Mouse (Mus musculus) neural tube, embryonic 11.5 days (tissue): ENCODE measurements around the gene Tex30. TPM values are rescaled to one million over a fixed set of nuclear protein-coding genes. Genes with fewer than 3 reads are reported as not detected.

Source experiments
- ATAC-seq: fragments of 200-750 bp; cut with Nextera tagmentation; 2 replicates; pipeline ENCODE4 v1.8.0; 2017; ENCODE audit warnings: moderate number of reproducible peaks, mild to moderate bottlenecking, moderate TSS enrichment, moderate library complexity; ENCODE audit not compliant: insufficient read depth, low FRiP score, low TSS enrichment
- DNase-seq: peaks from one replicate; pipeline ENCODE4 v3.0.0-alpha.2; 2015; ENCODE audit warnings: low spot score
- H3K27ac ChIP-seq: fragments of 300-500 bp; sonication (generic); 2 replicates; pipeline ENCODE4 v1.5.1; 2014; ENCODE audit warnings: low read depth, mild to moderate bottlenecking, low read length
- H3K27me3 ChIP-seq: fragments of 300-500 bp; sonication (generic); 2 replicates; pipeline ENCODE4 v1.6.1; 2014; ENCODE audit warnings: mild to moderate bottlenecking, low read length, mixed read lengths; ENCODE audit not compliant: control insufficient read depth, insufficient read depth
- H3K36me3 ChIP-seq: fragments of 300-500 bp; sonication (generic); 2 replicates; pipeline ENCODE4 v1.6.1; 2014; ENCODE audit warnings: mild to moderate bottlenecking, low read length, moderate library complexity, mixed read lengths; ENCODE audit not compliant: control insufficient read depth, insufficient read depth
- H3K4me1 ChIP-seq: fragments of 300-500 bp; sonication (generic); 2 replicates; pipeline ENCODE4 v1.6.1; 2014; ENCODE audit warnings: low read length, mixed read lengths; ENCODE audit not compliant: control insufficient read depth, insufficient read depth
- H3K4me2 ChIP-seq: fragments of 300-500 bp; sonication (generic); 2 replicates; pipeline ENCODE4 v1.6.1; 2014; ENCODE audit warnings: low read depth, mild to moderate bottlenecking, moderate library complexity
- H3K4me3 ChIP-seq: fragments of 300-500 bp; sonication (generic); 2 replicates; pipeline ENCODE4 v1.5.1; 2014; ENCODE audit warnings: low read depth, low read length
- H3K9ac ChIP-seq: fragments of 300-500 bp; sonication (generic); 2 replicates; pipeline ENCODE4 v1.6.1; 2014; ENCODE audit warnings: mild to moderate bottlenecking, low read length
- H3K9me3 ChIP-seq: fragments of 300-500 bp; sonication (generic); 2 replicates; pipeline ENCODE4 v1.6.1; 2016; ENCODE audit warnings: low read length; ENCODE audit not compliant: control insufficient read depth
- WGBS: fragments of 180-500 bp; shearing (Covaris S2); extraction: QIAGEN DNeasy Blood & Tissue Kit; methylation state at CpG from one replicate; pipeline ENCODE4 v1.1.7; 2014; 5-methylcytosine and 5-hydroxymethylcytosine counted together
- polyA plus RNA-seq: library from polyadenylated mRNA; unstranded; fragments of >200 nt; fragmentation: Nextera tagmentation; extraction: Ambion mirVana; gene quantifications from 2 replicates; pipeline ENCODE4 v1.2.1, GENCODE M21; 2014

The Tex30 gene
- polyA plus RNA-seq, 1 experiment from 2014 or later = 93.6 TPM

GRCm38 (mm10) chr1:44120074-44120406, 17.8 kb upstream of the Tex30 start:
- DNase-seq (no peak), ATAC-seq (peak; percentile 22)
- no peaks in the 10 kb centered on the region for H3K9me3 ChIP-seq
- peak overlapping the region; percentile 88 for H3K9ac ChIP-seq
- peak overlapping the region; percentile 70 for H3K4me2 ChIP-seq
- H3K4me1 ChIP-seq = no peaks in the 10 kb centered on the region
- no peaks in the 10 kb centered on the region for H3K36me3 ChIP-seq
- H3K27me3 ChIP-seq = no peaks in the 10 kb centered on the region
- peak overlapping the region; percentile 93 for H3K27ac ChIP-seq
- peak overlapping the region; percentile 78 for H3K4me3 ChIP-seq
- WGBS = 2% methylated on average over 6 of the region's 6 CpGs

- 0 out of 2 replicates have a peak, but pooled peaks cover 3% of the 10 kb centered on the region for H3K36me3 ChIP-seq
- peak overlapping the region; percentile 93 for H3K27ac ChIP-seq
- H3K4me2 ChIP-seq = peak overlapping the region; percentile 70
- no peaks in the 10 kb centered on the region for H3K27me3 ChIP-seq
- WGBS = under 1% methylated on average over 42 of the region's 43 CpGs
- peak overlapping the region; percentile 88 for H3K9ac ChIP-seq
- no peaks in the 10 kb centered on the region for H3K9me3 ChIP-seq
- peak overlapping the region; percentile 78 for H3K4me3 ChIP-seq
- peak; percentile 90 for ATAC-seq
- no peaks in the 10 kb centered on the region for H3K4me1 ChIP-seq
- peak; percentile 88 for DNase-seq
These were observed 17.2 kb upstream of the Tex30 start for GRCm38 (mm10) chr1:44119201-44120073.

GRCm38 (mm10) chr1:44118239-44119054, 16.2 kb upstream of the Tex30 start, which contains the start of the genes Kdelc1 and Bivm:
Gene Kdelc1 (minus strand): TSS chr1:44118808.
Gene Bivm (plus strand): TSS chr1:44118957.
- ATAC-seq (peak; percentile 94), DNase-seq (peak; percentile 87)
- Histone ChIP-seq H3K4me2 (peak within 1 kb of the TSS; percentile 70), H3K9me3 (no peaks in the 10 kb centered on the region), H3K9ac (peak within 1 kb of the TSS; percentile 88), H3K36me3 (0 out of 2 replicates have a peak, but pooled peaks cover 3% of the 10 kb centered on the region), H3K4me1 (no peaks in the 10 kb centered on the region), H3K27me3 (no peaks in the 10 kb centered on the region), H3K4me3 (peak within 1 kb of the TSS; percentile 78), H3K27ac (peak within 1 kb of the TSS; percentile 93)
- whole genome bisulfite sequencing = under 1% methylated on average over 39 of the region's 39 CpGs

- no peak for DNase-seq
These were observed 15.3 kb upstream of the Tex30 start for GRCm38 (mm10) chr1:44117571-44117970.

GRCm38 (mm10) chr1:44102939-44103338, 698 bp upstream of the Tex30 start:
- Histone ChIP-seq H3K36me3 (peaks cover 2% of the 10 kb centered on the region; the same call in 1 of the 2 replicates), H3K27ac (no peak overlapping the region), H3K4me1 (no peaks in the 10 kb centered on the region), H3K4me3 (peak overlapping the region; percentile 74), H3K9ac (peak overlapping the region; percentile 26), H3K4me2 (peak overlapping the region; percentile 39), H3K9me3 (no peaks in the 10 kb centered on the region), H3K27me3 (no peaks in the 10 kb centered on the region)
- ATAC-seq (no peak), DNase-seq (peak; percentile 11)
- WGBS = 17% methylated on average over 5 of the region's 5 CpGs

More at GRCm38 (mm10) chr1:44117571-44117970, 15.3 kb upstream of the Tex30 start:
- no peaks in the 10 kb centered on the region for H3K4me1 ChIP-seq
- H3K4me3 ChIP-seq = peak overlapping the region; percentile 78
- H3K9ac ChIP-seq = no peak overlapping the region
- H3K36me3 ChIP-seq = 0 out of 2 replicates have a peak, but pooled peaks cover 3% of the 10 kb centered on the region
- no peak overlapping the region for H3K27ac ChIP-seq
- ATAC-seq = no peak
- H3K9me3 ChIP-seq = no peaks in the 10 kb centered on the region
- H3K4me2 ChIP-seq = peak overlapping the region; percentile 70
- no peaks in the 10 kb centered on the region for H3K27me3 ChIP-seq

GRCm38 (mm10) chr1:44101448-44102225, 604 bp downstream of the Tex30 start:
- ATAC-seq = peak; percentile 80
- Histone ChIP-seq H3K9me3 (no peaks in the 10 kb centered on the region), H3K9ac (peak overlapping the region; percentile 82), H3K27ac (peak overlapping the region; percentile 80), H3K4me1 (no peaks in the 10 kb centered on the region), H3K4me3 (peak overlapping the region; percentile 74), H3K27me3 (no peaks in the 10 kb centered on the region), H3K36me3 (no peaks in the 10 kb centered on the region), H3K4me2 (peak overlapping the region; percentile 57)
- no peak for DNase-seq
- WGBS = under 1% methylated on average over 55 of the region's 55 CpGs

GRCm38 (mm10) chr1:44064625-44065024, 37.6 kb downstream of the Tex30 start:
- Histone ChIP-seq H3K36me3 (no peaks in the 10 kb centered on the region), H3K4me1 (no peaks in the 10 kb centered on the region), H3K27me3 (no peaks in the 10 kb centered on the region), H3K9ac (no peak overlapping the region), H3K4me3 (no peak overlapping the region), H3K4me2 (no peak overlapping the region), H3K9me3 (no peaks in the 10 kb centered on the region), H3K27ac (no peak overlapping the region)
- ATAC-seq (no peak), DNase-seq (peak; percentile 26)
- 0% methylated on average over 1 of the region's 1 CpGs for WGBS

GRCm38 (mm10) chr1:44063439-44063838, 38.8 kb downstream of the Tex30 start:
- H3K27me3 ChIP-seq = no peaks in the 10 kb centered on the region
- no peaks in the 10 kb centered on the region for H3K4me1 ChIP-seq
- no peak overlapping the region for H3K4me2 ChIP-seq
- 96% methylated on average over 6 of the region's 6 CpGs for WGBS
- H3K9ac ChIP-seq = no peak overlapping the region
- no peak overlapping the region for H3K4me3 ChIP-seq
- H3K9me3 ChIP-seq = no peaks in the 10 kb centered on the region
- DNase-seq (no peak), ATAC-seq (no peak)
- no peak overlapping the region for H3K27ac ChIP-seq
- H3K36me3 ChIP-seq = no peaks in the 10 kb centered on the region
